Mouse (Mus musculus): Measurements from ENCODE around the gene Lemd2.

DNA sequence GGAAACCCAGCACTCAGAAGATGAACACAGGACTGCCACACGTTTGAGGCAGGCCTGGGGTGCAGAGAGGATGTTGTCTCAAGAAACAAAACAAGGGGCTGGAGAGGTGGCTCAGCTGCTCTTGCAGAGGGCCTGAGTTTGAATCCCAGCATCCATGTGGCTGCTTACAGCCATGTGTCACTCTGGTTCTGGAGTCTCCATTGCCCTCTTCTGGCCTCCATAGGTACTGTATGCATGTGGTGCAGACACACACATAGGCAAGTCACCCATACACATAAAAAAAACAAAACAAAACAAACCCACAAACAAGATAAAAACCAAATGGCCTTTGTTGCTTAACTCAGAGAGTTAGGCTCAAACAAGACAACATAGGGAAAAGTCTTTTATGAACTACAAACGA is 2.3 kb downstream of the Lemd2 start:
- TF ChIP-seq CTCF (IDR thresholded peaks at IDR 0.05) (peak; percentile 49), POLR2A (IDR thresholded peaks at IDR 0.05; ENCODE audit: insufficient read depth, low read depth, low read length) (no peak), EP300 (IDR thresholded peaks at IDR 0.05; ENCODE audit: insufficient read depth, low read depth, low read length) (no peak)

Measured in heart, adult 2 months (tissue).